Mouse (Mus musculus): ENCODE data around the gene Ruvbl2. TPM values are rescaled to one million over a fixed set of nuclear protein-coding genes. Genes with fewer than 3 reads are reported as not detected.

Ruvbl2 gene
- polyA plus RNA-seq, 1 experiment from 2014 or later = 173 TPM

- 78% methylated on average over 13 of the region's 13 CpGs for WGBS
- no peak overlapping the region for H3K4me2 ChIP-seq (replicated peaks; ENCODE audit: low read depth, low read length)
Observed at GRCm38 (mm10) chr7:45455932-45456696, 18.2 kb upstream of the Ruvbl2 start.

GRCm38 (mm10) chr7:45454971-45455370 is 17.1 kb upstream of the Ruvbl2 start:
- Histone ChIP-seq H3K9me3 (ENCODE audit: low read length) (no peaks in the 10 kb centered on the region), H3K9ac (replicated peaks; ENCODE audit: low read length) (no peak overlapping the region), H3K4me3 (ENCODE audit: low read length) (no peak overlapping the region), H3K27me3 (ENCODE audit: insufficient read depth, low read length) (no peaks in the 10 kb centered on the region), H3K36me3 (ENCODE audit: insufficient read depth, low read length) (peaks cover 38% of the 10 kb centered on the region), H3K27ac (ENCODE audit: low read length) (no peak overlapping the region), H3K4me2 (replicated peaks; ENCODE audit: low read depth, low read length) (no peak overlapping the region), H3K4me1 (ENCODE audit: insufficient read depth, low read length) (peaks cover 18% of the 10 kb centered on the region)
- WGBS = 91% methylated on average over 15 of the region's 15 CpGs
- ATAC-seq (ENCODE audit: low FRiP score, low TSS enrichment) = no peak

More at GRCm38 (mm10) chr7:45455932-45456696, 18.2 kb upstream of the Ruvbl2 start:
- no peaks in the 10 kb centered on the region for H3K27me3 ChIP-seq (ENCODE audit: insufficient read depth, low read length)
- no peak overlapping the region for H3K4me3 ChIP-seq (ENCODE audit: low read length)
- H3K36me3 ChIP-seq (ENCODE audit: insufficient read depth, low read length) = peaks cover 34% of the 10 kb centered on the region
- H3K4me1 ChIP-seq (ENCODE audit: insufficient read depth, low read length) = peaks cover 30% of the 10 kb centered on the region
- H3K27ac ChIP-seq (ENCODE audit: low read length) = peak overlapping the region; percentile 48; the same call in 1 of the 2 replicates
- ATAC-seq (ENCODE audit: low FRiP score, low TSS enrichment) = no peak
- no peak overlapping the region for H3K9ac ChIP-seq (replicated peaks; ENCODE audit: low read length)
- H3K9me3 ChIP-seq (ENCODE audit: low read length) = no peaks in the 10 kb centered on the region

GRCm38 (mm10) chr7:45451344-45451982 is 13.6 kb upstream of the Ruvbl2 start:
- Histone ChIP-seq H3K27ac (ENCODE audit: low read length) (no peak overlapping the region), H3K4me1 (ENCODE audit: insufficient read depth, low read length) (peaks cover 6% of the 10 kb centered on the region; the same call in 1 of the 2 replicates), H3K4me2 (replicated peaks; ENCODE audit: low read depth, low read length) (no peak overlapping the region), H3K9me3 (ENCODE audit: low read length) (no peaks in the 10 kb centered on the region), H3K9ac (replicated peaks; ENCODE audit: low read length) (no peak overlapping the region), H3K27me3 (ENCODE audit: insufficient read depth, low read length) (no peaks in the 10 kb centered on the region), H3K4me3 (ENCODE audit: low read length) (no peak overlapping the region), H3K36me3 (ENCODE audit: insufficient read depth, low read length) (peaks cover 36% of the 10 kb centered on the region)
- 58% methylated on average over 23 of the region's 23 CpGs for WGBS
- peak; percentile 66 for ATAC-seq (ENCODE audit: low FRiP score, low TSS enrichment)

GRCm38 (mm10) chr7:45449974-45450373 is 12.1 kb upstream of the Ruvbl2 start:
- no peak overlapping the region for H3K9ac ChIP-seq (replicated peaks; ENCODE audit: low read length)
- H3K9me3 ChIP-seq (ENCODE audit: low read length) = no peaks in the 10 kb centered on the region
- no peak for ATAC-seq (ENCODE audit: low FRiP score, low TSS enrichment)
- peaks cover 6% of the 10 kb centered on the region; the same call in 1 of the 2 replicates for H3K4me1 ChIP-seq (ENCODE audit: insufficient read depth, low read length)
- H3K27ac ChIP-seq (ENCODE audit: low read length) = no peak overlapping the region
- H3K36me3 ChIP-seq (ENCODE audit: insufficient read depth, low read length) = peaks cover 43% of the 10 kb centered on the region
- no peaks in the 10 kb centered on the region for H3K27me3 ChIP-seq (ENCODE audit: insufficient read depth, low read length)
- H3K4me3 ChIP-seq (ENCODE audit: low read length) = no peak overlapping the region
- no peak overlapping the region for H3K4me2 ChIP-seq (replicated peaks; ENCODE audit: low read depth, low read length)
- 88% methylated on average over 1 of the region's 1 CpGs for WGBS

- H3K4me2 ChIP-seq (replicated peaks; ENCODE audit: low read depth, low read length) = no peak overlapping the region
Observed at GRCm38 (mm10) chr7:45447325-45447990, 9.6 kb upstream of the Ruvbl2 start.

GRCm38 (mm10) chr7:45446589-45446988 is 8.7 kb upstream of the Ruvbl2 start:
- Histone ChIP-seq H3K27me3 (ENCODE audit: insufficient read depth, low read length) (no peaks in the 10 kb centered on the region), H3K4me1 (ENCODE audit: insufficient read depth, low read length) (peaks cover 6% of the 10 kb centered on the region; the same call in 1 of the 2 replicates), H3K9me3 (ENCODE audit: low read length) (no peaks in the 10 kb centered on the region), H3K4me2 (replicated peaks; ENCODE audit: low read depth, low read length) (no peak overlapping the region), H3K4me3 (ENCODE audit: low read length) (no peak overlapping the region), H3K27ac (ENCODE audit: low read length) (no peak overlapping the region), H3K36me3 (ENCODE audit: insufficient read depth, low read length) (peaks cover 55% of the 10 kb centered on the region), H3K9ac (replicated peaks; ENCODE audit: low read length) (no peak overlapping the region)
- ATAC-seq (ENCODE audit: low FRiP score, low TSS enrichment) = no peak

More at GRCm38 (mm10) chr7:45447325-45447990, 9.6 kb upstream of the Ruvbl2 start:
- 40% methylated on average over 11 of the region's 11 CpGs for WGBS
- H3K4me1 ChIP-seq (ENCODE audit: insufficient read depth, low read length) = peaks cover 6% of the 10 kb centered on the region; the same call in 1 of the 2 replicates
- H3K9ac ChIP-seq (replicated peaks; ENCODE audit: low read length) = no peak overlapping the region
- ATAC-seq (ENCODE audit: low FRiP score, low TSS enrichment) = peak; percentile 33; the same call in 1 of the 2 replicates
- H3K27ac ChIP-seq (ENCODE audit: low read length) = no peak overlapping the region
- peaks cover 57% of the 10 kb centered on the region for H3K36me3 ChIP-seq (ENCODE audit: insufficient read depth, low read length)
- no peaks in the 10 kb centered on the region for H3K9me3 ChIP-seq (ENCODE audit: low read length)
- no peaks in the 10 kb centered on the region for H3K27me3 ChIP-seq (ENCODE audit: insufficient read depth, low read length)
- H3K4me3 ChIP-seq (ENCODE audit: low read length) = no peak overlapping the region

- H3K27ac ChIP-seq (ENCODE audit: low read length) = no peak overlapping the region
- 84% methylated on average over 22 of the region's 22 CpGs for WGBS
- H3K4me2 ChIP-seq (replicated peaks; ENCODE audit: low read depth, low read length) = no peak overlapping the region
- no peaks in the 10 kb centered on the region for H3K27me3 ChIP-seq (ENCODE audit: insufficient read depth, low read length)
- peaks cover 59% of the 10 kb centered on the region for H3K36me3 ChIP-seq (ENCODE audit: insufficient read depth, low read length)
- H3K9me3 ChIP-seq (ENCODE audit: low read length) = no peaks in the 10 kb centered on the region
- no peak overlapping the region for H3K9ac ChIP-seq (replicated peaks; ENCODE audit: low read length)
- peaks cover 6% of the 10 kb centered on the region; the same call in 1 of the 2 replicates for H3K4me1 ChIP-seq (ENCODE audit: insufficient read depth, low read length)
- no peak for ATAC-seq (ENCODE audit: low FRiP score, low TSS enrichment)
- H3K4me3 ChIP-seq (ENCODE audit: low read length) = no peak overlapping the region
Observed at GRCm38 (mm10) chr7:45443526-45444420, 5.9 kb upstream of the Ruvbl2 start.

GRCm38 (mm10) chr7:45437046-45437445 is 850 bp downstream of the Ruvbl2 start:
- whole genome bisulfite sequencing = 46% methylated on average over 6 of the region's 6 CpGs
- H3K4me1 ChIP-seq (ENCODE audit: insufficient read depth, low read length) = peaks cover 36% of the 10 kb centered on the region
- no peaks in the 10 kb centered on the region for H3K27me3 ChIP-seq (ENCODE audit: insufficient read depth, low read length)
- no peak overlapping the region for H3K27ac ChIP-seq (ENCODE audit: low read length)
- no peak overlapping the region for H3K4me3 ChIP-seq (ENCODE audit: low read length)
- H3K36me3 ChIP-seq (ENCODE audit: insufficient read depth, low read length) = peaks cover 12% of the 10 kb centered on the region
- 0 out of 2 replicates have a peak overlapping the region, but pooled peaks have one; percentile 13 for H3K9ac ChIP-seq (replicated peaks; ENCODE audit: low read length)
- ATAC-seq (ENCODE audit: low FRiP score, low TSS enrichment) = no peak
- H3K4me2 ChIP-seq (replicated peaks; ENCODE audit: low read depth, low read length) = no peak overlapping the region
- no peaks in the 10 kb centered on the region for H3K9me3 ChIP-seq (ENCODE audit: low read length)

- WGBS = 91% methylated on average over 5 of the region's 5 CpGs
- no peak overlapping the region for H3K27ac ChIP-seq (ENCODE audit: low read length)
- ATAC-seq (ENCODE audit: low FRiP score, low TSS enrichment) = no peak
- H3K4me2 ChIP-seq (replicated peaks; ENCODE audit: low read depth, low read length) = no peak overlapping the region
- H3K36me3 ChIP-seq (ENCODE audit: insufficient read depth, low read length) = peaks cover 16% of the 10 kb centered on the region
- no peaks in the 10 kb centered on the region for H3K27me3 ChIP-seq (ENCODE audit: insufficient read depth, low read length)
- H3K4me3 ChIP-seq (ENCODE audit: low read length) = no peak overlapping the region
- H3K4me1 ChIP-seq (ENCODE audit: insufficient read depth, low read length) = peaks cover 36% of the 10 kb centered on the region
- no peaks in the 10 kb centered on the region for H3K9me3 ChIP-seq (ENCODE audit: low read length)
- H3K9ac ChIP-seq (replicated peaks; ENCODE audit: low read length) = no peak overlapping the region
Observed at GRCm38 (mm10) chr7:45436444-45436843, 1.5 kb downstream of the Ruvbl2 start.
